Mouse (Mus musculus) liver, embryonic 12.5 days (tissue): ENCODE data around the gene Lef1. TPM values are rescaled to one million over a fixed set of nuclear protein-coding genes. Genes with fewer than 3 reads are reported as not detected.

ENCODE experiments used
- ATAC-seq: fragments of 200-750 bp; cut with Nextera tagmentation; 2 replicates; pipeline ENCODE4 v1.8.0; 2017; ENCODE audit warnings: moderate number of reproducible peaks, mild to moderate bottlenecking, moderate library complexity
- H3K27ac ChIP-seq: fragments of 300-500 bp; sonication (generic); 2 replicates; pipeline ENCODE4 v1.5.1; 2016; ENCODE audit warnings: mild to moderate bottlenecking
- H3K27me3 ChIP-seq: fragments of 300-500 bp; sonication (generic); replicated peaks from 2 replicates; pipeline ENCODE4 v1.6.1; 2016; ENCODE audit warnings: mild to moderate bottlenecking, moderate library complexity
- H3K36me3 ChIP-seq: fragments of 300-500 bp; sonication (generic); 2 replicates; pipeline ENCODE4 v1.6.1; 2016; ENCODE audit warnings: mild to moderate bottlenecking, moderate library complexity
- H3K4me1 ChIP-seq: fragments of 300-500 bp; sonication (generic); 2 replicates; pipeline ENCODE4 v1.6.1; 2016
- H3K4me2 ChIP-seq: fragments of 300-500 bp; sonication (generic); 2 replicates; pipeline ENCODE4 v1.6.1; 2016; ENCODE audit warnings: mild to moderate bottlenecking, moderate library complexity
- H3K4me3 ChIP-seq: fragments of 300-500 bp; sonication (generic); 2 replicates; pipeline ENCODE4 v1.5.1; 2016; ENCODE audit warnings: mild to moderate bottlenecking, moderate library complexity
- H3K9ac ChIP-seq: fragments of 300-500 bp; sonication (generic); 2 replicates; pipeline ENCODE4 v1.6.1; 2016; ENCODE audit warnings: mild to moderate bottlenecking, moderate library complexity
- H3K9me3 ChIP-seq: fragments of 300-500 bp; sonication (generic); replicated peaks from 2 replicates; pipeline ENCODE4 v1.6.1; 2016; ENCODE audit warnings: mild to moderate bottlenecking, moderate library complexity
- WGBS: fragments of 180-500 bp; shearing (Covaris S2); methylation state at CpG from one replicate; pipeline ENCODE4 v1.1.7; 2016; ENCODE audit not compliant: insufficient replicate concordance; 5-methylcytosine and 5-hydroxymethylcytosine counted together
- polyA plus RNA-seq: library from polyadenylated mRNA; unstranded; fragments of >200 nt; fragmentation: Nextera tagmentation; extraction: Ambion mirVana; gene quantifications from 2 replicates; pipeline ENCODE4 v1.2.1, GENCODE M21; 2016

Gene Lef1
- polyA plus RNA-seq, 1 experiment from 2014 or later, result 0.35 TPM

DNA sequence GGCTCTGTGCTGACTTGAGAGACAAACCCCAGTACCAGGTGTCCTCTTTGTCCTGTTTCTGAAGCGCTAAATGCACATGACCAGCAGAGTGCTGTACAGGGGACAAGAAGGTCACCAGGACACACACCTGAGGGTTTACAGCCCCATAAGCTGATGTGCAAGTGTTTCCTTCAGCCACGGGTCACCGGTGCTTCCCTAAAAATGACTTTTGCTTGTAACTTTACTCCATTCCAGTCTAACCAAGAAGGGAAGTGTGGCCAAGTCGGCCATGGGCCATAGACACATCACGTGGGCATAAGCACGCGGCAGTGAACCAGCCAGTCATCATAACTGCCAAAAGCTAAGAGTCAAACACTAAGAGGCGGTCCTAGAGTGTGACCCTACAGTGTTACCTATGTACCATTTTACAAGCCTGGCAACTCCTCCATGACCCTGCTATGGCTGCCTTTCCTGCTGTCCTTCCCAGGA is 136.3 kb downstream of the Lef1 start:
- Histone ChIP-seq H3K27ac (no peak overlapping the region), H3K4me1 (0 out of 2 replicates have a peak, but pooled peaks cover 6% of the 10 kb centered on the region), H3K4me2 (no peak overlapping the region), H3K27me3 (no peaks in the 10 kb centered on the region), H3K9ac (no peak overlapping the region), H3K4me3 (no peak overlapping the region), H3K36me3 (peaks cover 62% of the 10 kb centered on the region), H3K9me3 (no peaks in the 10 kb centered on the region)
- 82% methylated on average over 8 of the region's 8 CpGs for WGBS
- ATAC-seq, result no peak

- Histone ChIP-seq H3K27ac (no peak overlapping the region), H3K4me1 (0 out of 2 replicates have a peak, but pooled peaks cover 6% of the 10 kb centered on the region), H3K4me3 (no peak overlapping the region), H3K9me3 (no peaks in the 10 kb centered on the region), H3K9ac (no peak overlapping the region), H3K4me2 (no peak overlapping the region), H3K36me3 (peaks cover 56% of the 10 kb centered on the region), H3K27me3 (no peaks in the 10 kb centered on the region)
- WGBS, result 84% methylated on average over 6 of the region's 6 CpGs
- no peak for ATAC-seq
Observed at GRCm38 (mm10) chr3:131247447-131247846, 137.2 kb downstream of the Lef1 start.

DNA sequence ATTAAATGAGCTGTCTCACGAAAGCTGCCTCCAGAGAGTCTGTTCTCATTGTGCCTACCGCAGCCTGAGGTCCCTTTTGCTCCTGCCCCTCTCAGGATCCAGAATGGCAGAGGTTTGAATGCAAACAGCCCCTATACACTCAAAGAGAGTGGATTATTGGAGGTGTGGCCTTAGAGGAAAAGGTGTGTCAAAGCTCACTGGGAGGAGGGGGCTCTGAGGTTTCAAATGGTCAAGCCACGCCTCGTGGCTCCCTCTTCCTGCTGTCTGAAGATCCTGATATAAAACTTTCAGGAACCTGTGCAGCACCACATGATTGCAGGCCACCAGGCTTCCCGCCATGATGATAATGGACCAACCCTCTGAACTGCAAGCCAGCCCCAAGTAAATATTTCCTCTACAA is 137.6 kb downstream of the Lef1 start:
- WGBS, result 65% methylated on average over 5 of the region's 5 CpGs
- no peak overlapping the region for H3K27ac ChIP-seq
- H3K9ac ChIP-seq, result no peak overlapping the region
- no peak for ATAC-seq
- H3K4me2 ChIP-seq, result no peak overlapping the region
- H3K9me3 ChIP-seq, result no peaks in the 10 kb centered on the region
- peaks cover 52% of the 10 kb centered on the region for H3K36me3 ChIP-seq
- H3K4me3 ChIP-seq, result no peak overlapping the region
- H3K27me3 ChIP-seq, result no peaks in the 10 kb centered on the region
- H3K4me1 ChIP-seq, result 0 out of 2 replicates have a peak, but pooled peaks cover 6% of the 10 kb centered on the region

GRCm38 (mm10) chr3:131248444-131248843 is 138.2 kb downstream of the Lef1 start:
- no peaks in the 10 kb centered on the region for H3K27me3 ChIP-seq
- H3K9me3 ChIP-seq, result no peaks in the 10 kb centered on the region
- 0 out of 2 replicates have a peak, but pooled peaks cover 6% of the 10 kb centered on the region for H3K4me1 ChIP-seq
- H3K9ac ChIP-seq, result no peak overlapping the region
- peaks cover 48% of the 10 kb centered on the region for H3K36me3 ChIP-seq
- 80% methylated on average over 10 of the region's 10 CpGs for WGBS
- H3K4me2 ChIP-seq, result no peak overlapping the region
- H3K4me3 ChIP-seq, result no peak overlapping the region
- H3K27ac ChIP-seq, result no peak overlapping the region
- no peak for ATAC-seq

- Histone ChIP-seq H3K27me3 (no peaks in the 10 kb centered on the region), H3K9me3 (no peaks in the 10 kb centered on the region), H3K4me1 (0 out of 2 replicates have a peak, but pooled peaks cover 6% of the 10 kb centered on the region), H3K9ac (no peak overlapping the region), H3K4me3 (no peak overlapping the region), H3K36me3 (peaks cover 44% of the 10 kb centered on the region), H3K4me2 (no peak overlapping the region), H3K27ac (no peak overlapping the region)
- 51% methylated on average over 2 of the region's 2 CpGs for WGBS
- ATAC-seq, result no peak
Observed at GRCm38 (mm10) chr3:131250283-131250682, 140.0 kb downstream of the Lef1 start.

- no peaks in the 10 kb centered on the region for H3K27me3 ChIP-seq
- no peak overlapping the region for H3K4me3 ChIP-seq
- H3K9me3 ChIP-seq, result no peaks in the 10 kb centered on the region
- no peak overlapping the region for H3K9ac ChIP-seq
- no peak for ATAC-seq
- 0 out of 2 replicates have a peak, but pooled peaks cover 11% of the 10 kb centered on the region for H3K4me1 ChIP-seq
- H3K36me3 ChIP-seq, result peaks cover 45% of the 10 kb centered on the region
- no peak overlapping the region for H3K4me2 ChIP-seq
- WGBS, result 90% methylated on average over 13 of the region's 13 CpGs
- no peak overlapping the region for H3K27ac ChIP-seq
Observed at GRCm38 (mm10) chr3:131250978-131251377, 140.7 kb downstream of the Lef1 start.

GRCm38 (mm10) chr3:131251601-131252000 is 141.3 kb downstream of the Lef1 start:
- H3K27me3 ChIP-seq, result no peaks in the 10 kb centered on the region
- H3K27ac ChIP-seq, result no peak overlapping the region
- no peak overlapping the region for H3K4me3 ChIP-seq
- H3K36me3 ChIP-seq, result peaks cover 42% of the 10 kb centered on the region
- H3K9me3 ChIP-seq, result no peaks in the 10 kb centered on the region
- 0 out of 2 replicates have a peak, but pooled peaks cover 11% of the 10 kb centered on the region for H3K4me1 ChIP-seq
- no peak overlapping the region for H3K4me2 ChIP-seq
- H3K9ac ChIP-seq, result no peak overlapping the region
- ATAC-seq, result no peak
- 77% methylated on average over 7 of the region's 7 CpGs for WGBS

DNA sequence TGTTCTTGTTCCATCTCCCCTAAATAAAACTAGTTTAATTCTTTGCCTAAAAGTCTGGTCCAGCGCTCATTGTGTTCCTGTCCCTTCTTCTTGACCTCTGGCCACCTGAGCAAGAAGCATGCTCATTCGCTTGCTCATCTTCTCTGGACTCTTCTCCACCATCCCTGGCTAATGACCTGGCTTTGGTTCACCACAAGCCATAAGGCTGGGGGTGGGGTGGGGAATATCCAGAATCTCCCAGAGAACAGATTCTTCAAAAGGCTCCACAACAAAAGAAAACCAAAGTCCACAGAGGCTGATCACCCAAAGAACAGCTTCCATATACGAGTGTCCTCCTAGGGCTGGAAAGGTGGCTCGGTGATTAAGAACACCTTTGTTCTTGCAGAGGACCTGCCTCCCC is 144.7 kb downstream of the Lef1 start:
- H3K9me3 ChIP-seq, result no peaks in the 10 kb centered on the region
- H3K27ac ChIP-seq, result no peak overlapping the region
- H3K4me1 ChIP-seq, result 0 out of 2 replicates have a peak, but pooled peaks cover 9% of the 10 kb centered on the region
- peaks cover 21% of the 10 kb centered on the region for H3K36me3 ChIP-seq
- H3K4me2 ChIP-seq, result no peak overlapping the region
- ATAC-seq, result no peak
- no peak overlapping the region for H3K9ac ChIP-seq
- no peaks in the 10 kb centered on the region for H3K27me3 ChIP-seq
- no peak overlapping the region for H3K4me3 ChIP-seq
- WGBS, result 79% methylated on average over 4 of the region's 4 CpGs

DNA sequence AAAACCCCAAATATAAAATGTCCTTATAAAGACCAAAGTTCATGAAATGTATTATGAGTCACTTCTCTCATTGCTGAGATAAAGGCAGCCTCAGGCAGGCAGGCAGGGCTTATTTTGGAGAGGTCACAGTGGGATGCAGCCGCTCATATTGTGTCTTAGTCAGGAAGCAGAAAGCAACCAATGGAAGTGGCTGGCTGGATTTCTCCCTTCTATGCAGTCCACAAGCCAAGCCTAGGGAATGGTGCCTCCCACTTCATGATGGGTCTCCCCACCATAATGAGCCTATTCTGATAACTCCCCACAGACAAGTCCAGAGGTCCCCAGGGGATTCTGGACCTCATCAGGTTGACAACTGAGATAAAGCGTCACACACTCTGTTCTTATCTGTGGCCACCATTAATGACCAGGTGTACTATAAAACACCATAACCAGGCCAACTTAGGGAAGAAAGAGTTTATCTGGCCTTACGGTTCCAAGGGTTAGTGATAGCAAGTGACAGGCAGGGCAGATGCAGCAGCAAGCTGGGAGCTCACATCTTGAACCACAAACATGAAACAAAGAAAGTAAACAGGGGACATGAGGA is 145.2 kb downstream of the Lef1 start:
- H3K27ac ChIP-seq, result no peak overlapping the region
- WGBS, result 67% methylated on average over 3 of the region's 3 CpGs
- no peak overlapping the region for H3K4me2 ChIP-seq
- H3K4me1 ChIP-seq, result 0 out of 2 replicates have a peak, but pooled peaks cover 7% of the 10 kb centered on the region
- no peaks in the 10 kb centered on the region for H3K27me3 ChIP-seq
- ATAC-seq, result no peak
- H3K4me3 ChIP-seq, result no peak overlapping the region
- H3K9me3 ChIP-seq, result no peaks in the 10 kb centered on the region
- H3K36me3 ChIP-seq, result peaks cover 21% of the 10 kb centered on the region
- H3K9ac ChIP-seq, result no peak overlapping the region

- H3K9ac ChIP-seq, result no peak overlapping the region
- H3K36me3 ChIP-seq, result peaks cover 39% of the 10 kb centered on the region
- no peak for ATAC-seq
- no peaks in the 10 kb centered on the region for H3K9me3 ChIP-seq
- H3K27me3 ChIP-seq, result no peaks in the 10 kb centered on the region
- H3K4me3 ChIP-seq, result no peak overlapping the region
- 0 out of 2 replicates have a peak, but pooled peaks cover 6% of the 10 kb centered on the region for H3K4me1 ChIP-seq
- no peak overlapping the region for H3K27ac ChIP-seq
- WGBS, result 75% methylated on average over 3 of the region's 3 CpGs
- H3K4me2 ChIP-seq, result no peak overlapping the region
Observed at GRCm38 (mm10) chr3:131258921-131259320, 148.7 kb downstream of the Lef1 start.

GRCm38 (mm10) chr3:131259392-131259965 is 149.2 kb downstream of the Lef1 start:
- Histone ChIP-seq H3K4me3 (no peak overlapping the region), H3K9me3 (no peaks in the 10 kb centered on the region), H3K27me3 (no peaks in the 10 kb centered on the region), H3K4me2 (no peak overlapping the region), H3K9ac (no peak overlapping the region), H3K4me1 (0 out of 2 replicates have a peak, but pooled peaks cover 6% of the 10 kb centered on the region), H3K36me3 (peaks cover 34% of the 10 kb centered on the region), H3K27ac (no peak overlapping the region)
- no peak for ATAC-seq
- WGBS, result 84% methylated on average over 9 of the region's 9 CpGs

- Histone ChIP-seq H3K36me3 (peaks cover 33% of the 10 kb centered on the region), H3K9ac (no peak overlapping the region), H3K4me1 (peaks cover 13% of the 10 kb centered on the region; the same call in 1 of the 2 replicates), H3K4me2 (no peak overlapping the region), H3K27me3 (no peaks in the 10 kb centered on the region), H3K4me3 (no peak overlapping the region), H3K9me3 (no peaks in the 10 kb centered on the region), H3K27ac (no peak overlapping the region)
- WGBS, result 79% methylated on average over 6 of the region's 6 CpGs
- no peak for ATAC-seq
Observed at GRCm38 (mm10) chr3:131260418-131260817, 150.1 kb downstream of the Lef1 start.
